Mouse (Mus musculus) heart, postnatal 10 days (tissue): ENCODE data around the gene Gm884. TPM values are rescaled to one million over a fixed set of nuclear protein-coding genes. Genes with fewer than 3 reads are reported as not detected.
A peak's percentile ranks its signal among the peaks of the same experiment; 100 is the strongest.
"Not testable (repeated sequence)": the region's sequence is repeated elsewhere in the genome, so short reads cannot be mapped to it uniquely, and the experiment has no call there.

Source experiments
- DNase-seq, 2 experiments: peaks; one replicate each; pipeline ENCODE4 v3.0.0; 2021
- intact Hi-C: fragments of 180-260 bp; cut with DNase I; formaldehyde crosslinking; loops from one replicate; pipeline ENCODE4 v1.15.1; 2025
- total RNA-seq, 2 experiments: library from RNA; stranded (reverse); gene quantifications; 2 replicates each; pipeline ENCODE4 v1.2.3; 2021

The Gm884 gene
- total RNA-seq, 2 experiments from 2014 or later, result not detected

DNA sequence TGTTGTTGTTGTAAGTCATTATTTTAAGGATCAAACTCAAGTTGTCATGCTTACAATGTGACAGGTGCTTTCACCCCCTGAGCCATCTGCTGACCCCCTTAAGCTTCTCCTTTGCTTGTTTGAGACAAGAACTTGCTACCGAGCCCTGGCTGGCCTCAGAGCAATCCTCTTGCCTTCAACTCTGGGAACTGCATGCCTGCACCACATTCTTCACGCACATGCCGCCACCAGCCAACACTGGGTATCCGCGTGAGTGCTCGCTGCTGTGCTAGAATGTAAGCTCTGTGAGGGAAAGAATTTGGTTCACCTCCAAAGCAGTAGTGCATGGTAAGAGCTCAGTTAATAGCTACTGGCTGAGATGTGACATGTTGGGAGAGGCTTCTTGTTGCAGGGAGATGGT, 15.3 kb upstream of the Gm884 start:
- DNase-seq, result no peak
- intact Hi-C loops, result no loop called here

DNA sequence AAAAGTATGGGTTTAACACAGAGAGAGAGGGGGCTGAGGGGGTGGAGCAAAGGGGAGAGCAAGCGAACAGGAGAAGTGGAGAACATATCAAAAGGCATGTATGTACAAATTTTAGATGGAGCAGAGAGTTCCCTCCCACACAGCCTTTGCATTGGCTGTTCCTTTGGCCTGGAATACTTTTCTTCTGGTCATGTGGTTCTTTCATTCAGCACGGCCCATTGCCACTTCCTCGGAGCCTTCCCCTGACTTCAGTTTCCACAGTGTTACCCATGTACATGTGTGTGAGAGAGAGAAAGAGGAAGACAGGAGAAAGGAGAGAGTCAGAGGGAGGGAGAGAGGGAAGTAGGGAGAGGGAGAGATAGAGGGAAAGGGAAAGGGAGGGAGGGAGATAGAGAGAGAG, 14.5 kb upstream of the Gm884 start:
- no peak for DNase-seq
- intact Hi-C loops, result no loop called here

DNA sequence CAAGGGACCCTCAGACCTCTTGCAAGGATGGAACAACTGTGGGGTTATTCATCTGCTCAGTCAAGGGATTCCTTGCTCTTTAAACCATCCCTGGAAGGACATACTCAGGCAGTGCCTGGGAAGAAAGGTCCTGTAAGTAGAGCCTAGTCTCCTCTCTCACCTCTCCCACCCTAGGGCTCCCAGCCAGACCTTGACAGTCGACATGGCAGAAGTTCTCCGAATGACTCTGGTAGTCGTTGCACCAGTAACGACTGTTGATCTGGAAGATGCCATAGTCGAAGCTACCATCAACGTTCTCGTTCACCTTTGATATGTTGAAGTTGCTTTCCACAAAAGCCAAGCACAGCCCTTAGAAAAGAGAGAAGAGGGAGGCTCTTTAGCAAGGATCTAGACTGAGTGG, 13.9 kb upstream of the Gm884 start:
- DNase-seq, result no peak
- intact Hi-C loops, result no loop called here

DNA sequence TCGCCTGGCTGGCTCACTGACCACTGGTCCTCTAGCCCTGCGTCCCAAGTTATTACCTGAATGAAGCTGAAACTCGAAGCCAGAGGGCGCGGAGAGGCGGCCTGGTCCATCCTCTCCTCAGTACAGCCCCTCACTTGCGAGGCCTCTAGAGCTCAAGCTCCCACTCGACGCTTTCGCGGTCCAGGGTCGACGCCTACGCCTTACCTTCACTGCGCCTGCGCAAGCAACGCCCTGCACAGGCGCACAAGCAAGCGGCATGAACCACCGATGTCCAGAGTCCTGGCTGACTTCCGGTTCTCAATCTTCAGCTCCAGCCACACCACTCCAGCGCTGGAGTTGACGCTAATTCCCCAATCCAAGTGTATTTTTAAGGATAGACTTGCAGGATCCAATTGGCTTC, 6.5 kb upstream of the Gm884 start:
- no peak for DNase-seq
- intact Hi-C loops, result no loop called here

DNA sequence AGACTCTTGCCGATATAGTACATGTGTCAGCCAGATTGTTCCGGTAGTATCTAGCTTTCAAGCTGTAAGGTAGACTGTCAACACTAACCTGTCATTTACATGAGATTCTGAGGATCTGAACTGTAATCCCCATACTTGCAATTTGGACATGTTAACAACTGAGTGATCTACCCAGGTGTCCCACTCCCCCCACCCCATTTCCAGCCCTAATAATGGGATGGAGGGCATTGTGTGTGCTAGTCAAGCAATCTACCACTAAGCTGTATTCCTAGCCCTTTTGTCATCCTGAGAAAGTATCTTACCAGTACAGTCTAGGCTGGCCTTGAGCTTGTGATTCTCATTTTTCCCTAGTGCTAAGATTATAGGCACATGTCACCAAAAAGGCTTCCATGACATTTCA, 10.2 kb downstream of the Gm884 start:
- intact Hi-C loops, result no loop called here

DNA sequence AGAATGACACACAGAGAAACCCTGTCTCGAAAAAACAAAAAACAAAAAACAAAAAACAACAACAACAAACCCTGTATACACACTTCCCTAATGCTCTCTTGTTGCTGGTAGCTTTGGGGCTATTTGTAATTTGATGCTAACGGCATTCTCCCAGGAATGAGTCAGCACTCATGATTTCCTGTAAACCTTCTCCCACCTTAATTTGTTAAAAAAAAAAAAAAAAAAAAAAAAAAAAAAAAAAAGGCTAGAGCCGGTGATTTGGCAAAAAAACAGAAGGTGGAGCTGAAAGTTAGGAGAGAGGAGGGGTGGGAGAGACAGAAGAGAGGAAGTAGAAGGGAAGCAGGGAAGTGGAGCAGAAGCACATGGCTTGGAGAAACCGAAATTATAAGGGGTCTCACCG, 14.3 kb downstream of the Gm884 start:
- intact Hi-C loops, result no loop called here
- DNase-seq, result no peak

More for the DNA sequence above, 10.2 kb downstream of the Gm884 start:
- no peak for DNase-seq

DNA sequence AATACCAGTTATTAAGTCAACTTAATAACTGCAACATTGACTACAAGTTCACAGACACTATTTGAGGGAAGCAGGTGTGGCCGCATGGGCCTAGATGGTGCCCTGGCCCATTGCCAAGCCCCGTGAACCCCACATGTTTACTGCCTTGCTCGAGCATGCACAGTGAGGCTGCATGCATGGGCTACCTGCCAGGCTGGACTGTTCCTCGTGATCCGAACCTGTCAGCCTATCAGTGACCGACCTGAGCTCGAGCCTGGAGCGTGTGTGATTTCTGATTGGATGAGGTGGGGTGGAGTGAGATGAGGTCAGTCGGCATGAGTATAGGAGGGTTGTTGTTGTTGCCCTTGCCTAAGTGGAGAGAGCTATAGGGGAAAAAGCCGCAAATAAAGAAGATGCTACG, 42.6 kb downstream of the Gm884 start:
- intact Hi-C loops, result no loop called here
- no peak for DNase-seq

DNA sequence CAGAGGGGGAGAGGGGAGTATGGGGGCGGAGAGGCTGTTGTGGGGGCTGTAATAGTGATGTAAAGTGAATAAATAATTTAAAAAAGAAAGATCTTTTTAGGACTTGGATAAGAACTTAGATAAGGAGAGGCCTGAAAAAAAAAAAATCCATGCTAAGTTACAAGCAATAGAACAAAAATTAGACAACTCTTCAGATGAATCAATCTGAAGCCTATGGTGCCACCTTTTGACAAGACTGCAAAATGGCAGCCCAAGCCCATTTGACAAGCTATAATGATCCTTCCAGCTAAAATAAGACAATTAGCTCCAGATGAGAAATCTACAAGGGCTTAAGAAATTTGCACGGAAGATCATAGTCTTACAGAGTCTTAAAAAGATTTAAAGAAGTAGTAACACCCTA, 64.9 kb downstream of the Gm884 start:
- DNase-seq, result peak; percentile 30 to 41

DNA sequence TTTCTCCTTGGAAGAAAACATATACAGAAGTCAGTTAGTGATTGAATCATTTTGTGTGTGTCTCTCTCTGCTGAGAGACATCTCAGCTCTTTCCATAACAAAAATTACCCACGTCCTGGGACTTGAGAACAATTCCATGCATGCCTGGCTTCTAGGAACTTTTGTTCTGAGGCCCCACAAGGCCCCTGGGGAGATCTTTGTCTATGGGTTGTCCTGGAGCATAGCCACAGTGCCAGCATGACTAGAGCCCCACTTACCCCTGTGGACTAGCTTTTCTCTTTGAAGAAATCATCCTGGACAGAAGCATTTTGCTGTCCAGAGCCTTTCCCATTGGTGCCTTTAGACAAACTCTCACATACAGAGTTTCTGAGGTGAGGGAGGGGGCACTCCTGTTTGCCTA, 86.0 kb downstream of the Gm884 start:
- not testable (repeated sequence) for DNase-seq

More for the DNA sequence above, 64.9 kb downstream of the Gm884 start:
- intact Hi-C loops, result loop anchor here (2.0 to 5.0 kb wide), 2 partner anchors 144 to 223 kb away; partner anchors contain the start of gene Plekhm1

DNA sequence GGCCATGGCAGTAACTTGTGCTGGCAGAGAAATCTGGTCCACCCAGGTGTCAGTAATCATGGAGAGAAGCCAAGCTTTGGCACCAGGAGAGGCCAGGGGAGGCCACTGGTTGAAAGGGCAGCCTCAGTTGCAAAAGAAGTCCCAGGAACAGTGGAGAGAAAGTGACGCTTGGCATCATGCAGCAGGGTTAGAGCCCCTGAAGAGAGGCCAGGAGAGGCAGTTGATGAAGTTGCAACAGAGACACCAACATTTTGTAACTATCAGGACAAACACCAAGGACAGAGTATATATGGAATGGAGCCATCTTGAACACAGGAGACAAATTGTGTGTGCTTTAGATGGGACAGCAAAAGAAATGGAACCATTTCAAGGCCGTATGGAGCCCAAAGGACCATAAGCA, 108.8 kb downstream of the Gm884 start:
- DNase-seq, result no peak
- intact Hi-C loops, result no loop called here

More for the DNA sequence above, 86.0 kb downstream of the Gm884 start:
- intact Hi-C loops, result not testable (repeated sequence)

DNA sequence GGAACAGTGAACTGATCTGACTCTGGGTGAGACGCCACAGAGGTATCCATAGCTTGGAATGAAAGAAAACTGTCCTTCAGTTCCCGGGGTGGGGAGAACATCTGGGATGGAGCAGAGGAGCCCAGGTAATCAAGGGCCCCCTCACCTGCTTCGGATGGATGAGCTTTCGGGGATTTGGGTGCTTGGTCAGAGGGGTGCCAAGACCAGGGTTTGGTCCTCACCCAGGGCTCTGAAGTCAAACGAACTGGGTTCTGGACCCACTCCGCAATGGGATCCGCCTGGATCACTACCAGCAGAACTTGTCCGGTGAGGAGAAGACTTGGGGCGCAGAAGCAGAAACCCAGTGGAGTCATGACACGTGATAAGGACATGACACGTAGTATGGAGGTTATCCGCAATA, 116.4 kb downstream of the Gm884 start, which contains the start of gene Lrrc37a:
Gene Lrrc37a (minus strand): TSS at position 101 of the 400 bp plus-strand sequence.
- no peak for DNase-seq
- intact Hi-C loops, result no loop called here

Other genes with a start within 250 kb of the Gm884 start
- 10 to 100 TPM; 10.1 to 11.5 TPM for gene Plekhm1, start 208.5 kb downstream of the Gm884 start, total RNA-seq
- not detected for gene Lrrc37a, start 116.5 kb downstream of the Gm884 start, total RNA-seq
- gene Lyzl6, start 17.8 kb upstream of the Gm884 start, total RNA-seq, result not detected
- gene Rprml, start 28.4 kb upstream of the Gm884 start, total RNA-seq, result not detected
- gene Gosr2, start 76.8 kb upstream of the Gm884 start, total RNA-seq, result 10 to 100 TPM; 55.5 to 57.3 TPM
- gene Wnt9b, start 128.7 kb upstream of the Gm884 start, total RNA-seq, result 1 to 10 TPM in 1 of 2 experiments, under 1 TPM in 1; 0.82 to 1.1 TPM
- gene Wnt3, start 153.0 kb upstream of the Gm884 start, total RNA-seq, result not detected